Mouse (Mus musculus): ENCODE measurements around the gene Mylpf. TPM values are rescaled to one million over a fixed set of nuclear protein-coding genes. Genes with fewer than 3 reads are reported as not detected.
"Not testable (repeated sequence)": the region's sequence is repeated elsewhere in the genome, so short reads cannot be mapped to it uniquely, and the experiment has no call there.

Gene Mylpf
- polyA plus RNA-seq, 1 experiment, result 2.0 TPM

DNA sequence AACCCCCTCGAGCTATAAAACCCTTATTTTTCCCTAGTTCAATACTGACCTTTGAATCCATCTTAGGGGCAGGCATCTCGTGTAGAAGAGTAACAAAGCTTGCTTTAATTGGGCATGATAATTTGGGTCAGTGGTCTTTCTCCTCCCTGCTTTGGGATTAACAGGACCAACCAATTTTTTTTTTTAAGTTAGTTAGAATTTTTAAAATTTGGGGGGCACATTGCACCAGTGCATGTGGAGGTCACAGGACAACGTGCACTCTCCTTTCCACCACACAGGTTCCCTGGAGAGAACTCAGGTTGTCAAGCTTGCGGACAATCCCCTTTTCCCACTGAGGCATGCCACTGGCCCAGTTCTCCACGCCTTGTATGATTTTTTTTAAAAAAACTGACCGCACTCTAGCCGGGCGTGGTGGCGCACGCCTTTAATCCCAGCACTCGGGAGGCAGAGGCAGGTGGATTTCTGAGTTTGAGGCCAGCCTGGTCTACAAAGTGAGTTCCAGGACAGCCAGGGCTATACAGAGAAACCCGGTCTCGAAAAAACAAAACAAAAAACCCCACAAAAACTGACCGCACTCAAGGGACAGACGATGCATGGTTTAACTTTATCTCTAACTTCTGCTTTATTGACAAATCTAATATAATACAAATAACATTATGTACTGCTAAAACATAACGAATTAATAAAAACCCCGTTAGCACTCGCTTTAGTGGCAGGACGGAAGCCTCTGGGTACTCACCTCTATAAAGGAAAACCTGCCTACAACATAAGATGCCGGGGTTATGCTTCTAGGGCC lies 23.3 kb downstream of the Mylpf start:
- H3K27ac ChIP-seq (ENCODE audit: insufficient read depth, low read length), result peak overlapping the region; percentile 85
- H3K4me1 ChIP-seq (ENCODE audit: control insufficient read depth, insufficient read depth, low read length), result peaks cover 7% of the 10 kb centered on the region
- H3K4me3 ChIP-seq (ENCODE audit: insufficient read depth, low read length), result peak overlapping the region; percentile 96
- TF ChIP-seq CTCF (IDR thresholded peaks at IDR 0.05; ENCODE audit: extremely low read depth, insufficient read depth, low read length), result no peak
- no peak for TF ChIP-seq POLR2A (IDR thresholded peaks at IDR 0.05; ENCODE audit: extremely low read depth, insufficient read depth, low read length)

DNA sequence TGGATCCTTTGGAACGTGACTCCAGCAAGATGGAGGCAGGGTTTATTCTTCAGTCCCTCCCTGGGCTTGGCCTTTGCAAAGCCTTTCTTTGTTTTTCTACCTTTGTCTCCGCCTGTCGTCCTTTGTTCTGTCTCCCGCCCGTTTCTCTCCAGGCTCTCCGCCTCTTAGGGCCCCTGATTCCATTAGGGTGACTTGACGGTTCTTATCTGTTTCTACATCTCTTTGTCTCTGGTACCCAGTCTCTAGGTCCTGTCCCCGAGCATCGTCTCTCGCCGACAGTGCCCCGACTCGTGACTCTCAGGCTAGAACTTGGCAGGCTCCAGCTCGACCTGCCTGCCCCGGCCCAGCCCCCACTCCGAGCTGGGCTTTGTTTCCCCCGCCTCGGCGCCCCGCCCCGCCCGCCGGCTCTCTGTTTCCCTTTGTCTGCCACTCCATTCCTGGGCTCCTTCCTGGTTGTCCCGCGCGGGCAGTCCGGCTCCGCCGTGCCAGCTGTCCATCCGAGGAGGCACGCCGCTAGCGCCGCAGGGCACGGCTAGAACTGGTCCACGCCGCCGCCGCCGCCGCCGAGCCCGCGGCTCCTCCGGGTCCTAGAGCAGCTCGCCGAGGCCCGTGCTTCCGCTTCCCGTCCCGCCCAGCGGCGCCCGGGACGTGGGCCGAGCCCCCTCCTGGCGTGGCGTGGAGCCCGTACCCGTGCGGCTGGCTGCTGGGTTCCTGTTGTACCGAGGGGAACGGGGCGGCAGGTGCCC lies 24.1 kb downstream of the Mylpf start, which contains the start of the genes Zfp553 and Sept1:
Zfp553 (plus strand) TSS at position 440 of the 746 bp plus-strand sequence.
Sept1 (minus strand) TSS at position 509 of the 746 bp plus-strand sequence.
- Histone ChIP-seq H3K4me3 (ENCODE audit: insufficient read depth, low read length) (peak within 1 kb of the TSS; percentile 96), H3K4me1 (ENCODE audit: control insufficient read depth, insufficient read depth, low read length) (peaks cover 7% of the 10 kb centered on the region), H3K27ac (ENCODE audit: insufficient read depth, low read length) (peak within 1 kb of the TSS; percentile 85)
- TF ChIP-seq CTCF (IDR thresholded peaks at IDR 0.05; ENCODE audit: extremely low read depth, insufficient read depth, low read length) (no peak), POLR2A (IDR thresholded peaks at IDR 0.05; ENCODE audit: extremely low read depth, insufficient read depth, low read length) (0 out of 2 replicates have a peak, but pooled peaks have one; percentile 23)

DNA sequence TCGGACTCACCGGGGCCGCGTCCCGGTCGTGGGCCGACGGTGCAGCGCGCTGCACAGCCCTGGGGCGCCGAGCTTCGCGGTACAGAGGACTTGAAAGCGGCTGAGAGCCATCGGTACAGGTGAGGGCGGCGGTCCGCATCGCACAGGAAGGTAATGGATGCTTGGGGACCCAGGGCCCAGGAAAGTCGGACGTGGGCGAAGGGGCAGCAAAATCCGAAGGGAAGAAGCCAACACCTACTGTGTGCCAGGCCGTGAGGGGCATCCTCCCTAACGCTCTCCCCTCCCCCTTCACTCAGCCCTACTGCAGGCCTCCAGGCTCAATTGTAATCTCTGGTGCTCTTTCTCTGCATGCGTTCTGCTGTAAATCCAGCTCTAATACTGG lies 24.7 kb downstream of the Mylpf start:
- TF ChIP-seq POLR2A (IDR thresholded peaks at IDR 0.05; ENCODE audit: extremely low read depth, insufficient read depth, low read length) (no peak), CTCF (IDR thresholded peaks at IDR 0.05; ENCODE audit: extremely low read depth, insufficient read depth, low read length) (no peak)
- peak overlapping the region; percentile 96 for H3K4me3 ChIP-seq (ENCODE audit: insufficient read depth, low read length)
- H3K27ac ChIP-seq (ENCODE audit: insufficient read depth, low read length), result peak overlapping the region; percentile 85
- peaks cover 7% of the 10 kb centered on the region for H3K4me1 ChIP-seq (ENCODE audit: control insufficient read depth, insufficient read depth, low read length)

DNA sequence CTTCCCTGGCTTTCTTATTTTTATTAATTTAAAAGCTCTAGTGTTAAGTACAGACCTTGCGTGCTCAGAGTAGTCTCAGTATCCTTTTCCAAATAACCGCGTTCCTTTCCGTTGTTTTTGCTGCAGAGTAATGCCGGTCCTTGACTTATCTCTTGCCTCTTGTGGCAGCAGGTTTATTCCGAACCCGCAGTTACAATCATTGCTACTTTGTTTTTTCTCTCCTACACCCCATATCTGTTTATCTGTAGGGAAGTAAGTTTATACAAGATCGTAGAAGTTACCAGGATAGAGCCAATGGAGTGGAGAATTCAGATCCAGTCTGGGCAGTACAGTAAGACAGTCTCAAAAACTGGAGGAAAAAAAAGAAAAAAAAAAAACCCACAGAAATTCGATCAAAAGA lies 25.1 kb downstream of the Mylpf start:
- Histone ChIP-seq H3K4me1 (ENCODE audit: control insufficient read depth, insufficient read depth, low read length) (peaks cover 7% of the 10 kb centered on the region), H3K4me3 (ENCODE audit: insufficient read depth, low read length) (peak overlapping the region; percentile 96), H3K27ac (ENCODE audit: insufficient read depth, low read length) (no peak overlapping the region)
- TF ChIP-seq CTCF (IDR thresholded peaks at IDR 0.05; ENCODE audit: extremely low read depth, insufficient read depth, low read length) (no peak), POLR2A (IDR thresholded peaks at IDR 0.05; ENCODE audit: extremely low read depth, insufficient read depth, low read length) (no peak)

DNA sequence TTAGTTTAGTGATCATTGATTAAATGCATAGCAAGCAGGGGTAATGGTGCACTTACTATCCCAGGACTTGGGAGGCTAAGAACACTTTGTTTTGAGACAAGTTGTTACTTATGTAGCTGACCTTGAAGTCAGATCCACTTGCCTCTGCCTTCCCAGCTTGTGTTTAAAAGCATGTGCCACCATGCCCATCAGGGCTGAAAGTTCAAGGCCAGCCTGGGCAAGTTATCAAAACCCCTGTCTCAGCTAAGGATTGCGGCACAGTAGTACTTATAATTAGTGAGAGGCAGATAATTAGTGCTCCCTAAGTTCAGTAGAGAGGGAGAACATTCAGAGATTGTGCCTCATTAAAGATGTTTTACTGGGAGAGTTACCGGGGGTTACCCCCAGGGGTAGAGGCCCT lies 26.1 kb downstream of the Mylpf start:
- TF ChIP-seq CTCF (IDR thresholded peaks at IDR 0.05; ENCODE audit: extremely low read depth, insufficient read depth, low read length) (no peak), POLR2A (IDR thresholded peaks at IDR 0.05; ENCODE audit: extremely low read depth, insufficient read depth, low read length) (no peak)
- Histone ChIP-seq H3K4me3 (ENCODE audit: insufficient read depth, low read length) (no peak overlapping the region), H3K4me1 (ENCODE audit: control insufficient read depth, insufficient read depth, low read length) (peaks cover 7% of the 10 kb centered on the region), H3K27ac (ENCODE audit: insufficient read depth, low read length) (no peak overlapping the region)

DNA sequence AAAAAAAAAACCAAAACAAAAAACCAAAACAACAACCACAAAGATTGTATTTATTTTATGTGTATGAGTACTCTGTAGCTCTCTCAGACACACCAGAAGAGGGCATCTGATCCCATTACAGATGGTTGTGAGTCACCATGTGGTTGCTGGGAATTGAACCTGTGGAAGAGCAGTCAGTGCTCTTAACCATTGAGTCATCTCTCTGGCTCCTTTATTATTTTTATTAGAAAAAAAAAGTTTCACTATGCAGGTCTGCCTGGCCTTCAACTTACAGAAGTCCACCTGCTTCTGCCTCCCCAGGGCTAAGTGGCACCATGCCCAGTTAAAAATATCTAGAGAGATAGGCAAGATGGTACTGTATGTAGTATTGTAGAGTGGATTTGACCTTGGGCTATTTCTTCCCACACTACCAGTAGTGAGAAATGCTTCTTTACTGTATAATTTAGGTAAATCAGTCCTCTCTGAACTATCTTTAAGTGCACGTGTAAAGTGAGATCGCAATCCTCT lies 34.7 kb downstream of the Mylpf start:
- Histone ChIP-seq H3K27ac (ENCODE audit: insufficient read depth, low read length) (peak overlapping the region; percentile 96), H3K4me1 (ENCODE audit: control insufficient read depth, insufficient read depth, low read length) (peaks cover 3% of the 10 kb centered on the region; the same call in 1 of the 2 replicates), H3K4me3 (ENCODE audit: insufficient read depth, low read length) (peak overlapping the region; percentile 60)
- TF ChIP-seq POLR2A (IDR thresholded peaks at IDR 0.05; ENCODE audit: extremely low read depth, insufficient read depth, low read length), result no peak

DNA sequence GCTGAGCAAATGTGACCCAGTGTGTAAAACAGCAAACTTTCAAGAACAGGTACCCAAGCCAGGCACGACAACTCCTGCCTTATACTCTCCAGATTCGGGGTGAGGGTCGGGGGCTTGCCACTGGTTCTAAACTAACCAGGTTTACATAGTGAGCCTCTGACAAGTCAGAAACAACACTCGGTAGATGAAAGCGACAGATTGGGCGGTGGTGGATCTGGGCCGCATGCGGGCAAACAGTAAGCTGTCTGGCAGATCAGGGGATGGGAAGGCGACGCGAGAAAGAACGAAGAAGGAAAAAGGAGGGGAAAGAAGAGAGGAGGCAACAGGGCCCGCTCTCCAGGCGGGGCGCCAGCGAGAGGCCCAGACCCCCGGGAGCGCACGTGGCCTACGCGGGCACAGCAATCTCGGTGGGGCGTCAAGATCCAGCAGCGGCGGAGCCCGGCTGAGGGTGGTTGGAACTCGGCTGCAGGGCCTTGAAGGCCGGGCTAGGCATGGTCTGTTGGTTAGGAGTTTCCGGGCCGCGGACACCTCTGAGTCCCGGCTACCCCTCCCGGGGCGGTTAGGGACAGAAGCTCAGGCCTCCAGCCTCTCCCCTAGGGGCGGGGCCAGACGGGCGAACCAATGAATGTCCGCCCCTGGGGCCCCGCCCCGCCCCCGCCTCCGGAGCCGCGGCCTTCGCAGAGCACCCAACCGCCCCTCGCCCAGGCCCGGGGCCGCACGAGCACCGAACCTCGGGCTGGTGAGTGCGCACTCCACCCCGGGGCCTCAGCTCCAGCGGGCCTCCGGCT lies 35.4 kb downstream of the Mylpf start, which contains the start of gene Zfp771:
Zfp771 (plus strand) TSS at position 405 of the 788 bp plus-strand sequence.
- H3K4me1 ChIP-seq (ENCODE audit: control insufficient read depth, insufficient read depth, low read length), result peaks cover 3% of the 10 kb centered on the region; the same call in 1 of the 2 replicates
- H3K4me3 ChIP-seq (ENCODE audit: insufficient read depth, low read length), result peak within 1 kb of the TSS; percentile 60
- TF ChIP-seq CTCF (IDR thresholded peaks at IDR 0.05; ENCODE audit: extremely low read depth, insufficient read depth, low read length), result no peak
- peak; percentile 62 for TF ChIP-seq POLR2A (IDR thresholded peaks at IDR 0.05; ENCODE audit: extremely low read depth, insufficient read depth, low read length)
- H3K27ac ChIP-seq (ENCODE audit: insufficient read depth, low read length), result peak within 1 kb of the TSS; percentile 97

DNA sequence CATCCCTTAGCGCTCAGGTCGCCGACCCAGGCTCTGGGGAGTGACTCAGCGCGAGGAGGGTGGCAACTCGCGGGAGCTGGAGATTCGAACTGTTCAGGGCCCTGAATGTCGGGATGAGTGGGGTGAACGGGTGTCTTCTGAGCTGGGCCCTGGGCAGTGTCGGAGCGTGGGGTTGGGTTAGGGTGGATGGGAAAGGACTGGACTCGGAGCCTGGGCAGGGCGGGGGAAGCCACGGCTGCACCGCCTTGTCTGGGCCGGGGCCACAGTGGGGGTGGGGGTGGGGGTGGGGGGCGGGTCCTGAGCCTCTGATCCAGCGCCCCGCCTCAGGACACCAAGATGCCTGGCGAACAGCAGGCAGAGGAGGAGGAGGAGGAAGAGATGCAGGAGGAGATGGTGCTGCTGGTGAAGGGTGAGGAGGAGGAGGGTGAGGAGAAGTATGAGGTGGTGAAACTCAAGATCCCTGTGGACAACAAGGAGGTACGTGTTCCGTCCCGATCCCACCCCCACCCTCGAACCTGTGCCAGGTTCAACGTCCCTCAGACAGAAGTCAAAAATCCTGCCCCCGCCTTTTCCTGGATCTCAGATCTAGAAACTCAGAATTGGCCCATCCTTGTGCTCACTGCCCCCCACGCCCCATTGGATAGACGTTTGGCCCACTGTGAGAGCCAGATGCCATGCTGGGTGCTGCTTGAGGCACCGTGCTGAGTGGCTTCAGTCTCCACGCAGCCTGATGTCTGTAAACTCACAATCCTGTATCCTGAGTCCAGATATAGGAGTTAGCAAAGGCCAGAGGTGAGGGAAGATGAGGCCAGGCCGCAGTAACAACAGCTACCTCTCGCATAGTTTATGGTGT lies 36.2 kb downstream of the Mylpf start:
- H3K4me1 ChIP-seq (ENCODE audit: control insufficient read depth, insufficient read depth, low read length), result peaks cover 3% of the 10 kb centered on the region; the same call in 1 of the 2 replicates
- peak overlapping the region; percentile 60 for H3K4me3 ChIP-seq (ENCODE audit: insufficient read depth, low read length)
- H3K27ac ChIP-seq (ENCODE audit: insufficient read depth, low read length), result peak overlapping the region; percentile 97
- TF ChIP-seq POLR2A (IDR thresholded peaks at IDR 0.05; ENCODE audit: extremely low read depth, insufficient read depth, low read length) (no peak), CTCF (IDR thresholded peaks at IDR 0.05; ENCODE audit: extremely low read depth, insufficient read depth, low read length) (no peak)

DNA sequence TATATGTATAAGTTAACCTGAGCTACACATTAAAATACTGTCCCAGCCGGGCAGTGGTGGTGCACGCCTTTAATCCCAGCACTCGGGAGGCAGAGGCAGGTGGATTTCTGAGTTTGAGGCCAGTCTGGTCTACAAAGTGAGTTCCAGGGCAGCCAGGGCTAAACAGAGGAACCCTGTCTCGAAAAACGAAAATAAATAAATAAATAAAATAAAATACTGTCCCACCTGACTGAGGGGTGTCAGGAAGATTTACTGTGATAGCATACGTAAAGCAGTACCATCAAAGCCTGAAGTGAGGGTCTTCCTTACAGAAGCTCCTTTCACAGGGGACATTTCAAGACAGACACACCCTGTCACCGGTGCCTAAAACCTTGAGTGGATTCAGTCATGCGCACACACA lies 41.8 kb downstream of the Mylpf start:
- H3K27ac ChIP-seq (ENCODE audit: insufficient read depth, low read length); H3K4me1 ChIP-seq (ENCODE audit: control insufficient read depth, insufficient read depth, low read length); H3K4me3 ChIP-seq (ENCODE audit: insufficient read depth, low read length): not testable (repeated sequence)
